Comparison of ENCODE assay signal across 18 mouse cellular contexts in the genomic region with DNA sequence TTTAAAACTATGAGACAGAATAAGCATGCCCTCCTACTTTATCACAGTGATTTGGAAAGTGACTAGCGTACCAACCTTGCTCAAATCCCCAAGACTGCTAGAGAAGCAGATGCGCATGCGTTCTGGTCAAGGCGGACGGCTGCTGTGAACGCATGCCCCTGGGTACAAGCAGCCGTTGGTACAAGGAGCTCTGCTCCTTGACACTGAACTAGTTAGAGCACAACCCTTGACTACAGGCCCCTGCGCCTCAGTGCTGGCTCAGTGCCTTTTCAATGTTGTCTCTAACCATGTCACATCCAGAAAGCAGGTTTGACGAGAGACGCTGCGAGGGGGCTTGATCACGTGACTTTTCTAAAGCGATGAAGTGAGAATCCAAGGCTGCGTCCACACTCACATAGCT.
"Had no signal": no experiment of that assay in that cellular context is flagged by ENCODE, and none has a peak within 500 bp of the region (broad histone marks: within the 10 kb centered on the region; RNA-seq: fewer than 3 reads in every experiment).

No protein-coding gene starts in this region.

- H3K27me3 ChIP-seq: limb, embryonic 13.5 days; liver, embryonic 12.5 days; liver, embryonic 15.5 days; lung, embryonic 15.5 days; midbrain, embryonic 12.5 days; midbrain, embryonic 15.5 days; neural tube, embryonic 12.5 days; neural tube, embryonic 15.5 days had no signal

- H3K36me3 ChIP-seq: limb, embryonic 10.5 days; limb, embryonic 13.5 days; liver, embryonic 12.5 days; liver, embryonic 15.5 days; lung, embryonic 15.5 days; midbrain, embryonic 12.5 days; midbrain, embryonic 15.5 days; neural tube, embryonic 12.5 days; neural tube, embryonic 15.5 days had no signal

- H3K9ac ChIP-seq: limb, embryonic 13.5 days; liver, embryonic 12.5 days; liver, embryonic 15.5 days; lung, embryonic 15.5 days; midbrain, embryonic 12.5 days; midbrain, embryonic 15.5 days; neural tube, embryonic 12.5 days; neural tube, embryonic 15.5 days had no signal

- H3K27ac ChIP-seq: limb, embryonic 10.5 days; limb, embryonic 13.5 days; liver, embryonic 12.5 days; liver, embryonic 15.5 days; macrophage; midbrain, embryonic 12.5 days; midbrain, embryonic 15.5 days; neural tube, embryonic 12.5 days; neural tube, embryonic 15.5 days had no signal

- H3K4me1 ChIP-seq: liver, embryonic 12.5 days; liver, embryonic 15.5 days; midbrain, embryonic 15.5 days; neural tube, embryonic 15.5 days had no signal

- H3K9me3 ChIP-seq: limb, embryonic 10.5 days; limb, embryonic 13.5 days; liver, embryonic 12.5 days; liver, embryonic 15.5 days; lung, embryonic 15.5 days; midbrain, embryonic 12.5 days; midbrain, embryonic 15.5 days; neural tube, embryonic 12.5 days; neural tube, embryonic 15.5 days had no signal

- H3K4me3 ChIP-seq: limb, embryonic 10.5 days; limb, embryonic 13.5 days; liver, embryonic 12.5 days; liver, embryonic 15.5 days; lung, embryonic 15.5 days; midbrain, embryonic 12.5 days; midbrain, embryonic 15.5 days; neural tube, embryonic 12.5 days; neural tube, embryonic 15.5 days had no signal

- DNase-seq: kidney, adult 9 months; liver; lung, adult 18-20 months; right cerebral cortex, adult 18-20 months; right cerebral cortex, postnatal 14 days; right cerebral cortex, postnatal 4 days; thymus, adult 18-20 months; thymus, postnatal 36 days had no signal
